Mouse (Mus musculus): ENCODE measurements around the gene Il1rl2. TPM values are rescaled to one million over a fixed set of nuclear protein-coding genes. Genes with fewer than 3 reads are reported as not detected.

Gene Il1rl2
- total and polyA plus RNA-seq, 2 experiments from 2014 or later: 2.3 to 9.4 TPM

DNA sequence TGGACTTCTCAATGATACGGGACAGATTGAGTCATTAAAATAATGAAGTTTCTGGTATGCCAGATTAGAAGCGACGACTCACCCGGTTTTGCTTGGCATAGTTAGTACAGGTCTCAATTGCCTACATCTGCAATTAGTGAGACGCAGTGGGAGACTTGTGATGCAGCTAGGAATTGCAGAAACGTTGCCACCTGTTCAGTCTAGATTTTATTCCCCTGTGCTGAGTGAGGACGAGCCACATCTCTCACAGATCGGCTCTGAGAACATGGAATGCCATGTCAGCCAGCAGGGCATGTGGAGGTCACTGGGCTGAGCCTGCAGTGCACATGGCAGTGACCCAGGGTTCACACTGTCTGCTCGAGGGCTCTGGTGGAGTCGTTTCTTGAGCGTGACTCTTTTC, 38.4 kb downstream of the Il1rl2 start:
- WGBS: 51% methylated on average over 11 of the region's 11 CpGs
- no peak overlapping the region for H3K4me2 ChIP-seq (ENCODE audit: low read depth, low read length)

DNA sequence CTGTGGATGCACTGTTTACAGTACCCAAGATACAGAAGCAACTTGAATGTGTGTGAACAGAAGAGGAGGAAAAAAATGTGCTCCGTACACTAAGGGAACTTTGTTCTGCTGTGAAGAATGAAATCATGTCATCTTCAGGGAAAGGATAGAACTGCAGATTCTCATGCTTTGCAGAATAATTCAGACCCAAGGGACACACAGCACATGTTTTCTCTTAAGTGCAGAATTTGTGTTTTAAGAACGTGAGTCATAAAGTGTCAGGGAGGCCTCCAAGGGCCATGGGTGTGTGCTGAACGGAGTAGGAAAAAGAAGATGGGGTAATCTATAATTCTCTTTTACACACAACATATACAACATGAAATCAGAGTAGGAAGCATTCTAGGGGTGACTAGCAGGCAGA, 48.5 kb downstream of the Il1rl2 start:
- H3K27me3 ChIP-seq (ENCODE audit: control insufficient read depth, insufficient read depth, low read length): no peaks in the 10 kb centered on the region
- TF ChIP-seq EP300 (IDR thresholded peaks at IDR 0.05; ENCODE audit: low read depth) (no peak), CTCF (IDR thresholded peaks at IDR 0.05; ENCODE audit: low read depth) (no peak)
- no peak for ATAC-seq (ENCODE audit: insufficient read depth, low read depth)
- H3K4me3 ChIP-seq (ENCODE audit: low read depth, low read length): no peak overlapping the region
- H3K4me1 ChIP-seq (ENCODE audit: control insufficient read depth, insufficient read depth): no peaks in the 10 kb centered on the region
- H3K4me2 ChIP-seq (ENCODE audit: low read depth, low read length): no peak overlapping the region
- no peak overlapping the region for H3K9ac ChIP-seq (replicated peaks; ENCODE audit: low read depth, low read length)
- WGBS: 70% methylated on average over 3 of the region's 3 CpGs
- no peaks in the 10 kb centered on the region for H3K36me3 ChIP-seq (replicated peaks; ENCODE audit: control insufficient read depth, insufficient read depth, low read length)
- H3K9me3 ChIP-seq (replicated peaks; ENCODE audit: control insufficient read depth, low read length): no peaks in the 10 kb centered on the region
- no peak for DNase-seq (ENCODE audit: low spot score)
- no peak overlapping the region for H3K27ac ChIP-seq (ENCODE audit: low read depth)

More for the DNA sequence above, 38.4 kb downstream of the Il1rl2 start:
- TF ChIP-seq EP300 (IDR thresholded peaks at IDR 0.05; ENCODE audit: low read depth): no peak
- no peak for TF ChIP-seq CTCF (IDR thresholded peaks at IDR 0.05; ENCODE audit: low read depth)
- H3K27ac ChIP-seq (ENCODE audit: low read depth): no peak overlapping the region
- no peak overlapping the region for H3K9ac ChIP-seq (replicated peaks; ENCODE audit: low read depth, low read length)
- H3K9me3 ChIP-seq (replicated peaks; ENCODE audit: control insufficient read depth, low read length): no peaks in the 10 kb centered on the region
- no peaks in the 10 kb centered on the region for H3K36me3 ChIP-seq (replicated peaks; ENCODE audit: control insufficient read depth, insufficient read depth, low read length)
- no peak overlapping the region for H3K4me3 ChIP-seq (ENCODE audit: low read depth, low read length)
- ATAC-seq (ENCODE audit: insufficient read depth, low read depth): no peak
- H3K27me3 ChIP-seq (ENCODE audit: control insufficient read depth, insufficient read depth, low read length): no peaks in the 10 kb centered on the region
- H3K4me1 ChIP-seq (ENCODE audit: control insufficient read depth, insufficient read depth): 0 out of 2 replicates have a peak, but pooled peaks cover 3% of the 10 kb centered on the region
- DNase-seq (ENCODE audit: low spot score): no peak

DNA sequence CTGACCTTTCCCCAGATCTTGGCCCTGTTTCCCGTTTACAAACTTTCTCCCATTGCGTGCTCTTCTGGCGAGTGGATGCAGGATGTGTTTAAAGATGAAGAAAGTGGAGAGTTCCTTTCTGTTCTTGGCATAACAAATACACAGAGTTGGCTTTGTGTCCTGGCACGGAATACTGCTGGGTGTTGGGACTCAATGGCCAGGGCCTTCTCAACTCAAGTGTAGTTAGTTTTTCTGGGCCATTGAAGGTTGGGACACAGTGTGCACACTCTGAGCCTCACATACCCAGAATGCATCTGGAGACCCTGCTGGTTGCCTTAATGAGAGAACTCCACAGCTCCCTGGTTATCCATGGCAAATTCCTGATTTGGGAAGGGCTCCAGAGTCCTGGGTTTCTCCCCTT, 50.7 kb downstream of the Il1rl2 start:
- no peaks in the 10 kb centered on the region for H3K4me1 ChIP-seq (ENCODE audit: control insufficient read depth, insufficient read depth)
- H3K9ac ChIP-seq (replicated peaks; ENCODE audit: low read depth, low read length): no peak overlapping the region
- no peak for DNase-seq (ENCODE audit: low spot score)
- TF ChIP-seq EP300 (IDR thresholded peaks at IDR 0.05; ENCODE audit: low read depth) (no peak), CTCF (IDR thresholded peaks at IDR 0.05; ENCODE audit: low read depth) (no peak)
- no peak overlapping the region for H3K4me3 ChIP-seq (ENCODE audit: low read depth, low read length)
- H3K27me3 ChIP-seq (ENCODE audit: control insufficient read depth, insufficient read depth, low read length): no peaks in the 10 kb centered on the region
- 67% methylated on average over 4 of the region's 4 CpGs for WGBS
- H3K9me3 ChIP-seq (replicated peaks; ENCODE audit: control insufficient read depth, low read length): no peaks in the 10 kb centered on the region
- no peaks in the 10 kb centered on the region for H3K36me3 ChIP-seq (replicated peaks; ENCODE audit: control insufficient read depth, insufficient read depth, low read length)
- H3K4me2 ChIP-seq (ENCODE audit: low read depth, low read length): no peak overlapping the region
- no peak overlapping the region for H3K27ac ChIP-seq (ENCODE audit: low read depth)
- ATAC-seq (ENCODE audit: insufficient read depth, low read depth): no peak

DNA sequence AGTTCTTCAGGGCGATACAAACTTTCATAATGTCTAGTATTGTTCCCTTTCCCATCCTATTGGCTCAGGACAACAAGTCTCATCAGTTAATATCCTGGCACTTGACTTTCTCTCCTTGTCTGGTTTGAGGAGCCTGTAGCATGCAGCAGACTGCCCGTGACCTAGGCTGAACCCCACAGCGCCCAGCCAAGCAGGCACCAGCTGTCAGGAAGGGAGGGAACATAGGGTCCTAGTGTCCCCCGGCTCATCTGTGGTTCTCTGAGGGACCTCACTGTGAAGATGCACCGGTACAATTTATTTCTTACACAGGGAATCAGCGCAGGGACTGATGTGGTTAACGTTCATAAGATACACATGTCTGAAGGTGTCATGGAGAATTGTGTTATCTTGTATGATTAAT, 52.3 kb downstream of the Il1rl2 start:
- no peak for DNase-seq (ENCODE audit: low spot score)
- no peak for TF ChIP-seq CTCF (IDR thresholded peaks at IDR 0.05; ENCODE audit: low read depth)
- TF ChIP-seq EP300 (IDR thresholded peaks at IDR 0.05; ENCODE audit: low read depth): no peak
- no peak for ATAC-seq (ENCODE audit: insufficient read depth, low read depth)
- H3K27ac ChIP-seq (ENCODE audit: low read depth): no peak overlapping the region
- H3K36me3 ChIP-seq (replicated peaks; ENCODE audit: control insufficient read depth, insufficient read depth, low read length): no peaks in the 10 kb centered on the region
- H3K27me3 ChIP-seq (ENCODE audit: control insufficient read depth, insufficient read depth, low read length): no peaks in the 10 kb centered on the region
- no peaks in the 10 kb centered on the region for H3K4me1 ChIP-seq (ENCODE audit: control insufficient read depth, insufficient read depth)
- no peak overlapping the region for H3K4me3 ChIP-seq (ENCODE audit: low read depth, low read length)
- WGBS: 46% methylated on average over 7 of the region's 7 CpGs
- no peak overlapping the region for H3K4me2 ChIP-seq (ENCODE audit: low read depth, low read length)
- no peak overlapping the region for H3K9ac ChIP-seq (replicated peaks; ENCODE audit: low read depth, low read length)
- H3K9me3 ChIP-seq (replicated peaks; ENCODE audit: control insufficient read depth, low read length): no peaks in the 10 kb centered on the region

DNA sequence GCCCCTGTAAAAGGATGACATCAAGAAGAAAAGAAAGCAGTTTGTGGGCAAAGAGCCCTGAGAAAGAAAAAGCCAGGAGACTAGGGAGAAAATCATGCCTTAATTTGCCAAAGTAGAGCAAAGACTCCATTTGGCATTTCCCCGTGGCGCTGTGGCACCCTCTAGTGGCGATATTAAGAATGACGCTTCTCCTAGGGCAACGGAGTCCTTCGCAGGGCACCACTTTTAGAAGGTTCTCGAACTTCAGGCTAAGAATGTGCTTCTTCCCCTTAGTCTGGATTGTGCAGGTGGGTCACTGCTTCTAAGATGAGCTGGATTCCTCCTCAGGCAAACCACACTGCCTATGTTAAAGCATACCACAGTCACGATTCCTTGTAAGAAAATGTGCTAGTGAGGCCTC, 54.4 kb downstream of the Il1rl2 start:
- no peak overlapping the region for H3K4me2 ChIP-seq (ENCODE audit: low read depth, low read length)
- H3K27ac ChIP-seq (ENCODE audit: low read depth): no peak overlapping the region
- no peaks in the 10 kb centered on the region for H3K9me3 ChIP-seq (replicated peaks; ENCODE audit: control insufficient read depth, low read length)
- H3K4me3 ChIP-seq (ENCODE audit: low read depth, low read length): no peak overlapping the region
- no peak overlapping the region for H3K9ac ChIP-seq (replicated peaks; ENCODE audit: low read depth, low read length)
- DNase-seq (ENCODE audit: low spot score) (peak; percentile 29), ATAC-seq (ENCODE audit: insufficient read depth, low read depth) (no peak)
- H3K27me3 ChIP-seq (ENCODE audit: control insufficient read depth, insufficient read depth, low read length): no peaks in the 10 kb centered on the region
- WGBS: 14% methylated on average over 8 of the region's 8 CpGs
- no peak for TF ChIP-seq EP300 (IDR thresholded peaks at IDR 0.05; ENCODE audit: low read depth)
- TF ChIP-seq CTCF (IDR thresholded peaks at IDR 0.05; ENCODE audit: low read depth): peak; percentile 96
- H3K36me3 ChIP-seq (replicated peaks; ENCODE audit: control insufficient read depth, insufficient read depth, low read length): no peaks in the 10 kb centered on the region
- H3K4me1 ChIP-seq (ENCODE audit: control insufficient read depth, insufficient read depth): no peaks in the 10 kb centered on the region

DNA sequence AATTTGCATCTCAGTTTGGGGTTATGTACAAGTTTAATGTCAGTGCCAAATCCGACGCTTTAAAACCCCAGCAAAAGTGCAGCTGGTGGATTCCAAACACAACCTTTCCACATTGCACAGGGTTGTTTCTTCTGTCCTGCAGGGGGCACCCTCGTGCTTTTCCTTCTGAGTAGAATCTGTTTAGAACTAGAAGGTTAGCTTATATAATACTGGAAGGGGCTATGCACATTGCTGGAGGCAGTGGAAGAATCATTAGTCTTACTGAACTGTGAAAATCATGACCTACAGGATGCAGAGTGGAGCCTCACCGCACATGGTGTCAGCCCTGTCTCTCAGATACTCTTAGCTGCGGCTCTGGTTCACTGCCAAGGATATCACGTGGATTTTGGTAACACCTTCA, 55.7 kb downstream of the Il1rl2 start:
- DNase-seq (ENCODE audit: low spot score) (peak; percentile 37), ATAC-seq (ENCODE audit: insufficient read depth, low read depth) (no peak)
- WGBS: 40% methylated on average over 6 of the region's 6 CpGs

More for the DNA sequence above, 55.7 kb downstream of the Il1rl2 start:
- Histone ChIP-seq H3K27me3 (ENCODE audit: control insufficient read depth, insufficient read depth, low read length) (no peaks in the 10 kb centered on the region), H3K9me3 (replicated peaks; ENCODE audit: control insufficient read depth, low read length) (no peaks in the 10 kb centered on the region), H3K9ac (replicated peaks; ENCODE audit: low read depth, low read length) (no peak overlapping the region), H3K4me3 (ENCODE audit: low read depth, low read length) (no peak overlapping the region), H3K4me2 (ENCODE audit: low read depth, low read length) (no peak overlapping the region), H3K27ac (ENCODE audit: low read depth) (no peak overlapping the region), H3K4me1 (ENCODE audit: control insufficient read depth, insufficient read depth) (no peaks in the 10 kb centered on the region), H3K36me3 (replicated peaks; ENCODE audit: control insufficient read depth, insufficient read depth, low read length) (no peaks in the 10 kb centered on the region)
- TF ChIP-seq CTCF (IDR thresholded peaks at IDR 0.05; ENCODE audit: low read depth) (peak; percentile 62), EP300 (IDR thresholded peaks at IDR 0.05; ENCODE audit: low read depth) (no peak)

Measured in heart, postnatal 0 days (tissue).